Mouse (Mus musculus) left cerebral cortex, postnatal 36 days (tissue): ENCODE results near the gene Raet1d. TPM values are rescaled to one million over a fixed set of nuclear protein-coding genes. Genes with fewer than 3 reads are reported as not detected.
"Not testable (repeated sequence)": the region's sequence is repeated elsewhere in the genome, so short reads cannot be mapped to it uniquely, and the experiment has no call there.

Source experiments
- DNase-seq, 2 experiments: peaks; one replicate each; pipeline ENCODE4 v3.0.0; 2021 to 2022; ENCODE audit warnings: low spot score in 2 of 2, mixed read lengths in 1 of 2
- intact Hi-C: fragments of 180-260 bp; cut with DNase I; formaldehyde crosslinking; loops from one replicate; pipeline ENCODE4 v1.15.1; 2025
- total RNA-seq, 2 experiments: library from RNA; stranded (reverse); gene quantifications; 2 replicates each; pipeline ENCODE4 v1.2.3; 2021

The Raet1d gene
- total RNA-seq, result not detected

DNA sequence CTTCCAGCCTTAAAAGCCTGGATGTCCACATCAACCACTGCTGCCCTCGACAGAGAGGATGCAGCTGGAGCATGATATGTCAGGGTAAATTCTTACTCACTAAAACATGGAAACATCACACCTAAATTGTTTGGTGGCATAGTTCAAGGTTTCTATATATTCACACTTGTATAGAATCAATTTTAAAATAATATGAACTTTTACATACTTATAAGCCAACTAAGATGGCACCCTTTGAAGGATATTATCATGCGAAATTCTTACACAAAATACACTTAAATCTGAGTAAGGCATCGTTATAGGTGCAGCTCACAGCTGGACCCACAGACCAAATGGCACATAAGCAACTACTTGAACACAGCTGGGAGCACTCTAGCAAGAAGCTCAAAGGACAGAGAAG lies at the start of gene Raet1d:
TSS of gene Raet1d (plus strand) at position 301 of the 400 bp plus-strand sequence.
- DNase-seq, intact Hi-C loops: not testable (repeated sequence)

DNA sequence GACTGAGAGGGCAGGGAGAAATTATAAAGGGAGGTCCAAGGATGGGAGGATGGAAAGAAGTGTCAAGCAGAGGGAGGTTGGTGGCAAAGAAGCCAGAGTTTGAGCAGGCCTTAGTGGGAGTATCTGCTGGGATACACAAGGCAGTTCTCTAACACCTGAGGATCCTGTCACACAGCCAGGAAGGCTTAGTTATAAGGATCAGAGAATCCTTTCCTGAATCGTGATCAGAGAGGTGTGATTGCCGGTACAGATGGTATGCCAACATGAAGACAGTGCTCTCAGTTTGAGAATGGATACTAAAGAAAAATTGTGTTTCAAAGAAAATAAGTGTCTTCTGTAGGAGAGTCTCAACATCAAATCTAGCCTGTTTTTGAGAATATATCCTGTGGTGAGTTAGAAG lies 37.5 kb upstream of the Raet1d start:
- intact Hi-C loops, result no loop called here

DNA sequence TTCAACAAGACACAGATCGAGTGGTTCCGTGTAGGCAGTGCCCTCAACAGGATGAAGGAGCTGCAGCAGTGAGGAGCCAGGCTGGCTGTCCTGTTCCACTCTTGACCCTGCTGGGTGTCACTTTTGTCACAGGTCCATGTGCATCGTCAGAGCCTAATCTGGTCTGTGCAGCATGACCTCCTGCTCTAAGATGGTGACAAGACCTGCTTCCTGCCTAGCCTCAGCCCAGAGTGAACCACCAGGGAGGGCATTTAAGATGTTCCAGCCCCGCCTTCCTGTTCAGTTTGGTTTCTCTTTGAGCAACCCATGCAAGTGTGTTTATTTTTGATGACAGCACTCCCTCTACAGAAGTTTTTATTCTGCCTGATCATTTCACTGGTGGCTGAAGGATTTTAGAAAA lies 14.6 kb upstream of the Raet1d start:
- DNase-seq, intact Hi-C loops: not testable (repeated sequence)

More for the DNA sequence above, 37.5 kb upstream of the Raet1d start:
- DNase-seq, result no peak

DNA sequence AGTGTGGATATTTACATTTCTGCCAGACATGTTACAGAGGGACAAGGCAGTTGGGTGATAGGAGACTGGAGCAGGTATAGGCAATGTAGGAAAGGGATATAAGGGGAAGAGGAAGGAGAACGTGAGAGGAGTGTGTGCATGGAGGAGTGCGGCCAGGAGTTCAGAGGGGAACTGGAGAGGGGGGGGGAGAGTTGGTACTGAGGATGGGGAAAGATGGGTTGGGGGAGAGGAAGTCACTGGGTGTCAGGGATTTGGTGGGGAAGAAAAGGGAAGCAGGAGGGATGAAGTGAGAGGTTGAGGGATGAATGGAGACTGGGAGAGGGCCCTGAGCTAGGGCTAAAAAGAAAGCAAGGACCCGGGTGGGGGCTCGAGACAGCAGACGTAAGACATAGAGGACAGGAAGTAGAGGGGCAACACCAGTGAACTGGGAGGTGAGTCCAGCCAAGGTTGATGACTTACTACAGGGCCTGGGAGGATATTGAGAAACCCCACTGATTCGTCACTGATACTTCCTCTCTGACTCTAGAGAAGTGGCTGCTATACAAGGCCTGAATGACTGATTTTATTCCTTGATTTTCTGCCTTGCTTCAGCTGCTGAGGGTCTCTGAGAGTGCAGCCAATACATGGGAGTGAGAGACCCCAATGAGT lies 6.7 kb upstream of the Raet1d start:
- intact Hi-C loops, DNase-seq: not testable (repeated sequence)

DNA sequence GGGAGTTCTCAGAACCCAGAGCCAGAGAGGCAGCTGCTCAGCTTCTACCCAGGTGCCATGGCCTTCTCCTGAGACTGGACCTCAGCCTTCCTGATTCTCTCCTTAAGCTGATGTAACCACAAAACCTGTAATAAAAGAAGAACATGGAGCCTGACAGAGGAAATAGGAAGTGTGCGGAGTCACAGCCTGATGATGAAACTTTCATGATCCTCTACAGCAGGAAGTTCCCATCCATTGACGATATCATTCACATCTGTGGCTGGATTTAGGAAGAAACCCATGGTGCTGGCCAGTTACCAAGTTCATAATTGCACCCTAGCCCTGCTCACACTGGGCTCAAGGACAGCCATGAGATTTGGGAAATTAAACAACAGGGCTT lies 6.2 kb upstream of the Raet1d start:
- DNase-seq, intact Hi-C loops: not testable (repeated sequence)

DNA sequence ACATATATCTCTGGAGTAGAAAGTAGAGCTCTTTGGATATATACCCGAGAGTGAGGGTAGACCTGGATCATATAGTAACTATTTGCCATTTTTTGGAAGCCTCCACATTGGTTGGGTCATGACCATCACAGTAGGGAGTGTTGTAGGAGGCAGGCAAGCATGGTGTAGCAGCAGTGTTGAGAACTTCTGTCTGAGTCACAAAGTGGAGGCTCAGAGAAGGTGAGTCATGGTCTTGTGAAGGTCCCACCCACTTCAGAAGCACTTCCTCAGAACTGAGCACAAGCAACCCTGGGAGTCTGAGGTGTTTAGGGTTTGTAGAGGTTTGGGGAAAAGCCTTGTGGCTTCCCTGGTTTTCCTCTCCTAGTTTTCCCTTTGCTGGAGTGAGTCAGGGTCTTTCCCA lies 3.0 kb upstream of the Raet1d start:
- intact Hi-C loops, DNase-seq: not testable (repeated sequence)

DNA sequence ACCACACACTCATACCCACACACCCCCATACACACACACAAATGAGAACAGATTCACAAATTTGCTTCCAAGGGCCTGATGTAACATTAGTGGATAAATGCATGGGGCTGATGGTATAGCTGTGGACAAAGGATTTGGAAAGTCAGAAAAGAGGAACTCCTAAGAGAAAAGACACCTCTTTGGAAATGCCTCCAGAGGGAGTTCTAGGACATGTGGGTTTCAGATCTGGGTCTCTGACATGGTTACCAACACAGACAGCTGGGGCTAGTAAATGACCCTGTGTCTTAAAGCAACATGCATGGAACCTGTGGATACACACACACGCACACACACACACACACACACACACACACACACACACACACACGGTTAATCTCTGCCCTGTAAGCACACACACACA lies 605 bp downstream of the Raet1d start:
- DNase-seq, intact Hi-C loops: not testable (repeated sequence)

DNA sequence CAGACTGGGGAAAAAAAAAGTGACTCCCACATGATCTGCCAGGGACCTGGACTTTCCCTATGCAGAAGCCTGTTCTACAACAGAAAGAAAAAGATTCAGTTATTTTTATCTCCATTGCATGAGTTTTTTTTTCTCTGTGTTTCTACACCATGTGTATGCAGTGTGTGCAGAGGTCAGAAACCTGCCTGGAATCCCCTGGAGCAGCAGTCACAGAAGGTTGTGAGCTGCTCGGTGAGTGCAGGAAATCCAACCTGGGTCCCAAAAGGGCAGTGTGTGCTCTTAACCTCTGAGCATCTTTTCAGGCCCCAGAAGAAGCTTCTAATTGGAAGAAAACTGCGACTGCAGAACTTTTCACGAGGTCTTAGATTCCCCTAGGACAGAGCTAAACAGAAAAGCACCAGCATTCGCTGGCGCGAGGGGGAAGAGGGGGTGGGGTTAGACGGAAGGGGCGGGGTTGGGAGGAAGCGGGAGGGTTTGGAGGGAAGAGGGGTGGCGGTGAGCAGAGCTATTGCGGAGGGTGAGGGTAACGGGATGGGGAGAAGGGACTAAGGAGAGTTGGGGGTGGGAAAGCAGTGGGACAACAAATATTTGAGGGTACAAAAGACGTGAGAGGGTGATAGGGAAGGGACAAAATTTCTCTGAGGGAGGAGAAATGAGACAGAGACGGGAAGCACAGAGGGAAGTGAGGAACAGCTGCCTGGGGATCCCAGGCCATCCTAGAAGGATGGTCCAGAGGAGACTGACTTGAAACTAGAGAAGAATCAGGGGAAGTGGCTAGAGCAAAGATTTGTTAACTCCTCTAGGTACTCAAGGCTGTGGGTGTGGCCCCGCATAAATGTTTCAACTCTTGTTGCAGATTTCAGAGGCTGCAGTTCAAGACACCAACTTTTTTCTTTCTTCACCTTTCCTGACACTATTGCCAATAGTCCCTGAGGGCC lies 1.3 kb downstream of the Raet1d start:
- DNase-seq, intact Hi-C loops: not testable (repeated sequence)

DNA sequence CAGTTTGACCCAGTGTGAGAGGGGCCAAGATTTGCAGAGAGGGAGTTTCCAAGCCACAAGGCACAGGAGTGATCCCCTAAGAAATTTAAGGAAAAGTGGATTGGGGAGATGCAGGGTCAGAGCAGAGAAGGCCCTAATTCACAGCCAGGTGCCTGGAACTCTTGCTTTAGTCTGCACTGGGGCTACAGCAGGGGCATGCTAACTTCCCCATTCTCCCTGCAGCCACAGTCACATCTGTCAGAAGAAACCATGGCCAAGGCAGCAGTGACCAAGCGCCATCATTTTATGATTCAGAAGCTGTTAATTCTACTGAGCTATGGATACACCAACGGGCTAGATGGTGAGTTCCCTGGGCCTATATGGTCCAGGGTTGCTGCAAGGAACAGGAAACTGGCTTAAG lies 2.1 kb downstream of the Raet1d start:
- intact Hi-C loops, DNase-seq: not testable (repeated sequence)

DNA sequence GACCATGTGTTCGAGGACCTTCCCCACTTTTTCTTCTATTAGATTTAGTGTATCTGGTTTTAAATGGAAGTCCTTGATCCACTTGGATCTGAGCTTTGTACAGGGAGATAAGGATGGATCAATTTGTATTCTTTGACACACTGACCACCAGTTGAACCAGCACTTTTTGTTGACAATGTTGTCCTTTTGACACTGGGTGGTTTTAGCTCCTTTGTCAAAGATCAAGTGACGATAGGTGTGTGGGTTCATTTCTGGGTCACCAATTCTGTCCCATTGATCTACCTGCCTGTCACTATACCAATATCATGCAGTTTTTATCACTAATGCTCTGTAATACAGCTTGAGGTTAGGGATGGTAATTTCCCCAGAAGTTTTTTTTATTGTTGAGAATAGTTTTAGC lies 4.6 kb downstream of the Raet1d start:
- intact Hi-C loops, DNase-seq: not testable (repeated sequence)

DNA sequence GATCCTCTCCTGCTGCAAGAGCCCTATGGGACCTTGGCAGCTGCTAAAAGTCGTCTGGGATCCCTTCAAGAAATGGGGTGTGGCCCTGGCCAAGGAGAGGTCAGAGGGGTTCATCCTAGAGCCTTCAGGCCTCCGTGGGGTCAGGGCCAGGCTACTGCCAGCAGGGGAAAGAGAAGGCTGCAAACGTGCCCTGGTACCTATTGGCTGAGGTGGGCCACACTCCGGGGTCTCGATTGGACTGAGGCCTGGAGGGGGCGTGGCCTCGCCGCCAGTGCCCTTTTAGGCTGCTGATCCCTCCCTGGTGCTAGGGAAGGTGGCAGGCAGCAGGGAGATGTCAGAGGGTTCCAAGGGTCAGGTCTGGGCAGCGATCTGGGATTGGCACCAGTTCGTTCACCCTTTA lies 20.9 kb downstream of the Raet1d start:
- DNase-seq, intact Hi-C loops: not testable (repeated sequence)

DNA sequence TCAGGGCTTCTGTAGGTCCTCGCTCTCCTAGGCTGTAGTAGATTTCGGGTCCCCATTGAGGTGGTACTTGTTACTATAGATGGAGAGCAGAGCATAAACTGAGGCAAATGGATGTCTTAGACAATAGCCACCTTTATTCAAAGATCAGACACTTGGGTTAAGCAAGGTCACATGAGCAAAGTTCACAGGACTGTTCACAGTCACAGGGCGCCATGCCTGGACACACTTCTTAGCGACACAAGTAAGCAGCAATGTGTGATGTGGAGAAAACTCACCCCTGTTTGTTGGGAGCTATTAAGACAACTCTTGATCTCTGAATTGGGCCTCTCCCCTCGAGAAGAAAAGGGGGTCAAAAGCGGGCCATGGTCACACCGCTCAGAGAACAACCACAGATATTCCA lies 29.8 kb downstream of the Raet1d start:
- DNase-seq, intact Hi-C loops: not testable (repeated sequence)

DNA sequence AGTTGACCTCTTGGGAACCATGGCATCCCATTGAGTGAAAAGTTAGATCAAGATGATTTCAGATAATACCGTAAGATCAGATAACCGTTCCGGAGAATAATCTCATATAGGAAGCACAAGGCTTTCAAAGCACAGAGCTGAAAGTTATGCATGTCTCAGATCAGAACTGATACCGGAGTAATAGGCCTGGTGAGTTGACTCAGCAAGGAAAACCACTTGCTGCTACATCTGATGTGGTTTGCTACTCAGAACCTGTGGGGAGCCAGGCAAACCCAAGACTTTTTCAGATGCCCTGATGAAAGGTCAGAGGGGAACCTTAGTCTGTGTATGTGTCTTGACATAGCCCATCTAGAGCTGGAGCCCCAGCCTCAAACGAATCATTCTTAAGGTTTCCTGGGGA lies 31.3 kb downstream of the Raet1d start:
- intact Hi-C loops, DNase-seq: not testable (repeated sequence)

DNA sequence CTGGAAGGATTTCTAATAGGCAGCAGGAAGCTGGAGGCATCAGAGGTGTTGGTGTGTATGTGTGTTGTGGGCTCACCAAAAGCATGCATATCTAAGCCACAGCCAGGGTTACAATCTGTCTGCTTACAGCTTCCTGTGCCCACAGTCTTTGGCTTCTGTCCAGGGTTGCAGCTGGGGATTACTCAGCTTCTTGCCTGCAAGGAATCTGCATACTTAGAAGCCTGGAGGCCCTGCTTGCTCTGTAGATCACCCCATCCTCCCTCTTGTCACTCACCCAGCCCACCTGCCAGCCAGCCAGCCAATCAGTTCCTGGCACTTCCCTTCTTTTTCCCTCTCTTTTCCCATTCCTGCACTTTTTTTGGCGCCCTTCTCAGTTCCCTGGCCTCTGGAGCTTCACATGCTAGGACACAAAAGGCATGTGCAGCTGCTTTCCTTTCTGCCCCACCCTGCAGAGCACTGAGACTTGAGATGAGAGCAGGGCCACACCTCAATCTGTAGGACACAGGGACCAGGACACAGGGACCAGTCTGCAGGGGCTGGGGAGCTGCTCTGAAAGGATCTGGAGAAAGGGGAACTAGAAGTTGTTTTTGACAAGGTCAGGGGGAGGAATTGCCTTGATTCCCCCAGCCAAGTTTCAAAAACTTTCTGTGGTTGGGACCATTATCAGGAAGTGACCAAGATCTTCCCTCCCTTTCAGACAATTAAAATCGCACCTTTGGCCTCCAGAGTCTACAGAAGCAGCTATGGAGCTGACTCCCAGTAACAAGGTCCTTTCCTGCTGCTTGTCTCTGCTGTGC lies 32.9 kb downstream of the Raet1d start:
- peak in 1 of 2 experiments; percentile 3 for DNase-seq
- intact Hi-C loops, result not testable (repeated sequence)

DNA sequence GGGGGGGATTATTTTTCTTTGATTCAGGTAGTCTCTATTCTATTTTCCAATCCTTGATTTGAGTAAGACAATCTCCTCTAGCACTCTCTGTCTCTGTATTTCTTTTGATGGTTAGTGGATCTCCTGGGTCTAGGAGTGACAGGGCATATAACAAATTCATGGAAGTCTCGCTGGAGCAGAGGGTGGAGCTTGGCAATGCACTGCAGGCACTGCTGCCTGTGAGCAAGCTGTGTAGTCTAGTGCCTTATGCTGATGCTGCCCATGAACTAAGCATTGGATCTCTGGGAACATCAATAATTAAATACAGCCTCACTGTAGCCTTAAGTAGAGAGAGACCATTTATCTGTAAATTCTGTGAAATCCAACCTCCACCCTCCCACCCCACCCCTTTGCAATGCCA lies 36.3 kb downstream of the Raet1d start:
- intact Hi-C loops, DNase-seq: not testable (repeated sequence)

DNA sequence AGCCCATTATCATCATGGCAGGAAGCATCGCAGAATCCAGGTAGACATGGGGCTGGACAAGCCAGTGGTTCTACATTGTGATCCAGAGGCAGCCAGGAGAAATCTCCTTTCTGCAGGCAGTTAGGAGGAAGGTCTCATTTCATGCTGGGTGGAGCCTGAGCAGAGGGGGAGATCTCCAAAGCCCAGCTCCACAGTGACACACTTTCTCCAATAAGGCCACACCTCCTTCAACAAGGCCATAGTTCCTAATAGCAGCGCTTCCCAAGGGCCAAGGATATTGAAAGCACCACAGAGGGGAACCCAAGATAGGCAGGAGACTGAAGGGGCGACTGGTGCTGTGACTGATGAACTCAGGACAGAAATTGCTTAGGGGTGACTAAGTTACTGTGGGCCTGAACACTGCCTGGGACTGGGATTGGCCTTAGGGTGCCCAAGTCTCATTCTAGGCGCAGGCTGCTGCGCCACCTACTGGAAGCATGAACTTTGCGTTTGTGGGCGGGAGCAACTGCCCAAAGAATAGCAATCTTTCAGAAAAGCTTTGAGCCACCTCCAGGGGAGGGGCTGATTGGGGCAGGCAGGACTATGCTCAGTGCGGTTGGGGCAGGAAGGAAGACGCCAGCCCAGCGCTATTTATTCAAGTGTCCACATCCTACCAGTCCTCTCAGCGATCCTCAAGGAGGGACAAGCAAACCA lies 42.0 kb downstream of the Raet1d start:
- intact Hi-C loops, result not testable (repeated sequence)
- DNase-seq, result peak; percentile 7 to 8

DNA sequence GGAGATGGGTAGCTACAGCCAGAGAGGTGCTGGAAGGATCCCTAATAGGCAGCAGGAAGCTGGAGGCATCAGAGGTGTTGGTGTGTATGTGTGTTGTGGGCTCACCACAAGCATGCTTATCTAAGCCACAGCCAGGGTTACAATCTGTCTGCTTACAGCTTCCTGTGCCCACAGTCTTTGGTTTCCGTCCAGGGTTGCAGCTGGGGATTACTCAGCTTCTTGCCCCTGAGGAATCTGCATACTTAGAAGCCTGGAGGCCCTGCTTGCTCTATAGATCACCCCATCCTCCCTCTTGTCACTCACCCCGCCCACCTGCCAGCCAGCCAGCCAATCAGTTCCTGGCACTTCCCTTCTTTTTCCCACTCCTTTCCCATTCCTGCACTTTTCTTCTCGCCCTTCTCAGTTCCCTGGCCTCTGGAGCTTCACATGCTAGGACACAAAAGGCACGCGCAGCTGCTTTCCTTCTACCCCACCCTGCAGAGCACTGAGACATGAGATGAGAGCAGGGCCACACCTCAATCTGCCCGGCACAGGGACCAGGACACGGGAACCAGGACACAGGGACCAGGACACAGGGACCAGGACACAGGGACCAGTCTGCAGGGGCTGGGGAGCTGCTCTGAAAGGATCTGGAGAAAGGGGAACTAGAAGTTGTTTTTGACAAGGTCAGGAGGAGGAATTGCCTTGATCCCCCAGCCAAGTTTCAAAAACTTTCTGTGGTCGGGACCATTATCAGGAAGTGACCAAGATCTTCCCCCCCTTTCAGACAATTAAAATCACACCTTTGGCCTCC lies 53.5 kb downstream of the Raet1d start:
- DNase-seq, result peak; percentile 9 to 14
- intact Hi-C loops, result not testable (repeated sequence)
